Mouse (Mus musculus) C2C12 (cell line): ENCODE measurements around the gene Atp6v0e2.

ENCODE experiments used
- CEBPB ChIP-seq: IDR thresholded peaks from one replicate; pipeline ENCODE4 v1.6.1; 2011; ENCODE audit warnings: low read depth, mild to moderate bottlenecking, control low read depth, moderate library complexity
- CTCF ChIP-seq: IDR thresholded peaks from one replicate; pipeline ENCODE4 v1.5.1; 2011; ENCODE audit not compliant: control insufficient read depth, insufficient read depth, insufficient read length
- FOSL1 ChIP-seq: IDR thresholded peaks from one replicate; pipeline ENCODE4 v1.8.0; 2011; ENCODE audit warnings: mild to moderate bottlenecking, low read length; ENCODE audit not compliant: poor library complexity, insufficient read depth, severe bottlenecking
- MAX ChIP-seq: IDR thresholded peaks from one replicate; pipeline ENCODE4 v1.6.1; 2011; ENCODE audit warnings: mild to moderate bottlenecking, control low read depth
- MYOD1 ChIP-seq: IDR thresholded peaks from one replicate; pipeline ENCODE4 v1.6.1; 2011; ENCODE audit warnings: low read depth; ENCODE audit not compliant: control insufficient read depth, insufficient read length
- MYOG ChIP-seq: IDR thresholded peaks from one replicate; pipeline ENCODE4 v1.6.1; 2011; ENCODE audit not compliant: control insufficient read depth, insufficient read length; ENCODE audit errors: extremely low read depth
- USF1 ChIP-seq: IDR thresholded peaks from one replicate; pipeline ENCODE4 v1.6.1; 2011; ENCODE audit warnings: low read depth, mild to moderate bottlenecking, control low read depth, moderate library complexity

DNA sequence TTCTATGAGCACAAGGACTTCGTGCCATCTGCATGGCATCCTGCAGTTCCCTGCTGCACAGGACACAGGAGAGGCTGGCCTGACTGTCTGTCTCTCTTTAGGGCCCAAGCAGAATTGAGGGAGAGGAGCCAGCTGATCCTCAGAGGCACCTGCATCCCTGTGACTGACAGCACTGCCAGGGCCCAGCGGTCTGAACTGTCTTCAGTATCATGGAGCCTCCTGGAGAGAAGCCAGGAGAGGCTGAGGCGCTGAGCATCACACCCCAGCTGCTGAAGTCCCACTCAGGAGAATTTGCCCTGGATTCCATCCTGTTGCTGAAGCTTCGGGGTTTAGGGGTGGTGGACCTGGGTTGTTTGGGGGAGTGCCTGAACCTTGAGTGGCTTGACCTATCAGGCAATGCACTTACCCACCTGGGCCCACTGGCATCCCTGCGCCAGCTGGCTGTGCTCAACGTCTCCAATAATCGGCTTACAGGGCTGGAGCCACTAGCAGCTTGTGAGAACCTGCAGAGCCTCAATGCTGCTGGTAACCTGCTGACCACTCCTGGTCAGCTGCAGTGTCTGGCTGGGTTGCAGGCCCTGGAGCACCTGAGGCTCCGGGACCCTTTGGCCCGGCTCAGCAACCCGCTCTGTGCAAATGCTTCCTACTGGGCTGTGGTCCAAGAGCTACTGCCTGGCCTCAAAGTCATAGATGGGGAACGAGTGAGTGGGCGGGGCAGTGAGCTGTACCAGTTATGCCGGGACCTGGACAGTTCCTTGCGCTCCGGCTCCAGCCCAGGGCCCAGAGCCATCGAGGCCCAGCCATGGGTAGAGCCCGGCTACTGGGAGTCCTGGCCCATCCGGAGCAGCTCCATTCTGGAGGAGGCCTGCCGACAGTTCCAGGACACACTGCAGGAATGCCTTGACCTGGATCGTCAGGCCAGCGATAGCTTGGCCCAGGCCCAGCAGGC is 30.9 kb downstream of the Atp6v0e2 start:
- TF ChIP-seq CTCF (no peak), FOSL1 (no peak), USF1 (no peak), CEBPB (no peak), MAX (no peak), MYOG (no peak), MYOD1 (no peak)
